Mouse (Mus musculus) activated CD4-positive, CD25-positive, alpha-beta regulatory T cell, adult 4 months (primary cell): Measurements from ENCODE around the gene Klf5. TPM values are rescaled to one million over a fixed set of nuclear protein-coding genes. Genes with fewer than 3 reads are reported as not detected.

Experiments used
- ATAC-seq: one replicate; pipeline ENCODE4 v1.8.0; 2017
- polyA plus RNA-seq, 2 experiments: library from polyadenylated mRNA; unstranded; fragments of 100-300 nt; shearing (Covaris generic); gene quantifications; one replicate each; pipeline ENCODE4 v1.2.1; 2017

The Klf5 gene
- polyA plus RNA-seq = not detected

- ATAC-seq = peak; percentile 86
Observed at GRCm38 (mm10) chr14:99298385-99299021, at the start of gene Klf5. Klf5 (plus strand) TSS chr14:99298691.

- no peak for ATAC-seq
Observed at GRCm38 (mm10) chr14:99262026-99262425, 36.5 kb upstream of the Klf5 start.

DNA sequence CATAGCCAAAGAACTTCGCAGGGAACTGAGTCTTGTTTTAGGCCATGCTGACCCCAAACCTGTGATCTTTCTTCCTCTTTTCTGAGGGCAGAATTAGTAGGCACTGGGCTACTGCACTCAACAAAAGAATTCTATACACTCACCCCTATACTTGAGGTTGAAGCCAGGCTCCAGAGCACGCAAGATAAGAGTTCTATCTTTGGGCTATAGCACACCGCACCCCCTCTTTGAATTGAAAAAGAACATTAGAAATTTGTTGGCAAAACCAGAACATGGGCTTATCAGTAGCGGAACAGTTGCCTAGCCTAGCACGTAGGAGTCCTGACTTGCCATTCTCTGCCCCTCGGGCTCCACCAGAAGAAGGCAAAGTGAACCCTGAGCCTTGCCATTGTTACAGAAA is 34.7 kb upstream of the Klf5 start:
- no peak for ATAC-seq

- ATAC-seq = no peak
Observed at GRCm38 (mm10) chr14:99265791-99266190, 32.7 kb upstream of the Klf5 start.

DNA sequence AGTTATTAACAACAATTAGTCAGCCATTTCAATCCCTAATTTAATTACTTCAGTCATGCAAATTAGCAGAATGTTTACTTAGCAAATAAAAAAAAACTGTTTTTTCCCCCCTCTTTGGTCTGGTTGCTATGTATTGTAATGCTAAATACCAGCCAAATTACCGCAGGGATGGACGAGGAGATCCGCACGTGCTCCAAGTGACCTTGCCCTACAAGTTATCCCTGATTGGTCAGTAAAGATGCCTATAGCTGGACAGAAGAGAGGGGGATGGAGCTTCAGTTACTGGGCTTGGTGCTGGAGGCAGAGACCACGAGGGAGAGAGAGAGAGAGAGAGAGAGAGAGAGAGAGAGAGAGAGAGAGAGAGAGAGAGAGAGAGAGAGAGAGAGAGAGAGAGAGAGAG is 31.7 kb upstream of the Klf5 start:
- ATAC-seq = no peak

- ATAC-seq = no peak
Observed at GRCm38 (mm10) chr14:99274056-99274455, 24.4 kb upstream of the Klf5 start.

- ATAC-seq = no peak
Observed at GRCm38 (mm10) chr14:99275827-99276226, 22.7 kb upstream of the Klf5 start.

DNA sequence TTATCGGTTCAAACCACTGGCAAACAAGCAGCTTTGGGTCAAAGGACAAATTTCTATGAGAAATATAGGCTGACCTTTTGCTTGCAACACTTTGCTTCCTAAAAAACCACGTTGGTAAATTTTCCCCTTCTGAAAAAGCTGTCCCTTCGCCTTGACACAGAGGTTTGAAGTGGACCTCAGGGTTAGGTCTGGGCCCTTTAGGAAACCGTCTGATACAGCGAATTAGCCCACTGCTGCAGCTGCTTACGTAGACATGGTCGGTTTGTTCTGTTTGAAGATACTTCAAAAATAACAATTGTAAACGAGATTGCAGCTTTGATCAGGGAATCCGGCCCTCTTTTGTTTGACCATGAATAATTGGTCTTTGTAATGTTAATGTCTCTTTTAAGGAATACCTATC is 20.2 kb upstream of the Klf5 start:
- ATAC-seq = no peak

DNA sequence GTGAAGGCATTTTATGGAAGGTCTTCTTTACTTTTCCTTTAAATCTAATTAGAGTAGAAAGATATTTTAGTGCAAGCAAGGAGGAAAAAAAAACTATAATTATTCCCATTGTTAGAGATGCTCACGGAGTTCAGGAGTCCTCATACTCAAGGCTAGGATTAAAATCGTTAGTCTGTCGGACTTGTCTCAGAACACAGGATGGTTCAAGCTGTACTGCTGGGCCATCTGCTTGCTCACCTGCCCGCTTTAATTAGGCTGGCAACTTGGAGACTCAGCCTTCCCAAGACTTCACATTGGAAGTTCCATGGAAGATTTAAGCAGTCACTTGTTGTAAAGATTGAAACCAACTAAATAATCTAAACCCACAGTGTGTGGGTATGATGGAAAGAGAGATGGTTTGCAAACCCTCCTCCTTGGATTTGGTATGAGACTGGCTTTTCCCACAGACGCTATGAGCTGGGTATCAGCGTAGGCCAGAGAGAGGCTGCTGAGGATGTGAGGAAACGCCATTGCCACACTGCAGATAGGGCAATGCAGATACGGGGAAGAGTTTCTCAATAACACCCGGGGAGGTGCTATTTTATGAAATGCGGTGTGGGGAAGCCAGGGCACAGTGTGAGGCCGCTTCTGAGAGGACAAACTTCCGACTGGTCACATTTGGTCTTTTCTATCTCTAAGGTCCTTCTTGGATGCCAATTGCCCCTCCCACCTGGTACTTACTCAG is 19.6 kb upstream of the Klf5 start:
- ATAC-seq = no peak

- ATAC-seq = no peak
Observed at GRCm38 (mm10) chr14:99280399-99280798, 18.1 kb upstream of the Klf5 start.

GRCm38 (mm10) chr14:99280825-99281433 is 17.6 kb upstream of the Klf5 start:
- no peak for ATAC-seq

DNA sequence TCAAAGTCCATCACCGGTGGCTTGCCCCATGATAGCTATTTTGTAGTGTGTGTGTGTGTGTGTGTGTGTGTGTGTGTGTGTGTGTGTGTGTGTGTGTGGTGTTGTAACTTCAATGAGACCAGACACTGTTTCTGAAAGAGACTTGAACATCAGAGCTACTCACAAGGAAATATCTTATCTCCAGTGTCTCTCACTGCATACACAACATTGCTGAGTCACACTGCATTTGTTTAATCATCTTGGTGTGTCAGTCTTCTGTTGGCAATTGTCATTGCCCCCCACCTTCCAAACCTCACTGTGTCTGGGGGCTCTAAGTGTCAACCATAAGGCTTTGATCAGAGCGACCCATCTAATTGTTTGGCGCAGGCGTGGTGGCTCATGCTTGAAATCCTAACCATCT is 13.0 kb upstream of the Klf5 start:
- no peak for ATAC-seq

DNA sequence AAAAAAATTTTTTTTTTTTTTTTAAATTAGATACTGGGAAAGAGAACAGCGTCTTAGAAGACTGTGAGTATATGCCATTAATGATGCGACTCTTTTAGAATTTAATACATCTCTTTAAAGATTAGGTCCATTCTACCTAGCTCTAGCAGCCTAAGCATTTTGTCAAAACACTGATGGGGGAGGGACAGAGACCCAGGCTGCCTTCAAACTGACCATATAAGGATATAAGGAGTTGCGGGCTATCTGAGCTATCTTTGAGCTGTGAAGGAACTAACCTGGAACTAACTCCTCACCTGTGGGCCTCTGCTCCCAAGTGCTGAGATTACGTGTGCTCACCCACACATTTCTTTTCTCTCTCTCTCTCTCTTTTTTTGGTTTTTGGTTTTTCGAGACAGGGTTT is 6.3 kb upstream of the Klf5 start:
- no peak for ATAC-seq

- ATAC-seq = no peak
Observed at GRCm38 (mm10) chr14:99294424-99294823, 4.1 kb upstream of the Klf5 start.

DNA sequence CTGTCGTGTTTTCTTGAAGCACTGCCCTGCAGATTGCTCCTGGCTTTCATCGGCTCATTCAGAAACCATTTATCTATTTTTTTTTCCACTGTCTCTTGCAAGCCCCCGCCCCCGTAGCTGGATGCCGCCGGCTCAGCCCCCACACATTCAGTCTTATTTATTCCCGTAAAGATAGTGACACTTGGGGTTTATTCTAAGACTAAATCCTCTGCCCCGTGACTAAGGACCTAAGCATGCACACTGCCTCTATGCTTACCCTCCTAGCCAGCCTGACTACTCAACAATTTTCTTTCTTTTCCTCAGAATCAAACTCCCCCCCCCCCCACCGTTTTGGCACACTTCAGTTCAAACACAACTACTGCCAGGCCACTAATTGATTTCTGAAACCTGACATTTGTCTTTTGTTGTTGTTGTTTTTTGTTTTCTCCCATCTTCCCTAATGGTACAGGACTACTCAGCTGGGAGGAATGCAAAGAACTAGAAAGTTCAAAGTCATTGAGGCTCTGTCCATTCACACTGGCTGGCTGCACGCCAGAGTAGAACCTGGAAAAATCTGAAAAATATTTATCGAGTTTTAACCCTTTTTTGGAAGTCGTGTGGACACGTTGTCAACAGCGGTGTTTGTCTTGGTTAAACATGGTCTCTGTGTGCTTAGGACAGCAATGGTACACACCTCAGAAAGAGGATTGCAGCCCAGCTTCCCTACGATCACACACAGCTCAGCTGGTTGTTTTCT is 2.7 kb upstream of the Klf5 start:
- no peak for ATAC-seq

DNA sequence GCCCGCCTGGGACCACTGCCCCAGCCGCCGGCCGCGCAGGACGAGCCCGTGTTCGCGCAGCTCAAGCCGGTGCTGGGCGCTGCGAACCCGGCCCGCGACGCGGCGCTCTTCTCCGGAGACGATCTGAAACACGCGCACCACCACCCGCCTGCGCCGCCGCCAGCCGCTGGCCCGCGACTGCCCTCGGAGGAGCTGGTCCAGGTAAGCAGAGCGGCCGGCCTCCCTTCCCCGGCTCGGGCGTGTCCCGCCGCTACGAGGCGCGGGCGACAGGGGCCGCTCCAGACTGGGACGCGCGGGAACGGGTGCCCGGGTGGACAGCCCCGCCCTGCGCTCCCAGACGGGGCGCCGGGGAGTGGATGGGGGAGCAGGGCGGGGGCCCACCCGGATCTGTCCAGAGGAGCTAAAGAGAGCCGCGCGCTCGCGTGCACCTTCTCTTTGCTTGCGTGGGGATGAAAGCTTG is 561 bp downstream of the Klf5 start:
- no peak for ATAC-seq

DNA sequence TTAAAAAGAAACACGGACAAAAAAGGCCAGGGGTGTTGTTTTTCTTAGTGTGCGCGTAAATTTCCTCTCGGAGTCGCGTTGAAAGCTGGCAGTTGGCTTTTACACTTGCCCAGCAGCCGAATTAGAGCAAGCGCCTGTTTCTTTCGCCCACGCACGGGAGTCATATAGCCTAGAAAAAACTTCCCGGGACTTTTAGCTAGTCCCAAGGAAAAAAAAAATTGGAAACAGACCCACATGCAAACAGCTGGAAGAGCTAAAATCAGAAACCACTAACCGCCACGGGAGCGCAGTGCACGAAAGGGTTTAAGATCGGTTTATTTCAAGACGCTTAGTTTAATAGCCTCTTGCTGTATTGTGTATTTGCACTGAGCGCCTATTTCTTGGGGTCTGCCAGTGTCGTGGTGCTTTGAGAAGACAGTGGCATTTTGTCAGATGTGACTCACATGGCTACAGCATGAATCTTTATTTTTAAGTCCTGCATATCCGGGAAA is 1.3 kb downstream of the Klf5 start:
- ATAC-seq = no peak

GRCm38 (mm10) chr14:99301472-99301871 is 3.0 kb downstream of the Klf5 start:
- no peak for ATAC-seq

- ATAC-seq = no peak
Observed at GRCm38 (mm10) chr14:99304387-99304786, 5.9 kb downstream of the Klf5 start.

GRCm38 (mm10) chr14:99304997-99305792 is 6.7 kb downstream of the Klf5 start:
- no peak for ATAC-seq

GRCm38 (mm10) chr14:99306410-99306809 is 7.9 kb downstream of the Klf5 start:
- ATAC-seq = no peak

- no peak for ATAC-seq
Observed at GRCm38 (mm10) chr14:99309606-99310005, 11.1 kb downstream of the Klf5 start.
